Mouse (Mus musculus): ENCODE results near the gene Olfr827. TPM values are rescaled to one million over a fixed set of nuclear protein-coding genes. Genes with fewer than 3 reads are reported as not detected.

Gene Olfr827
- polyA plus RNA-seq, 2 experiments, result not detected

- Histone ChIP-seq H3K4me3 (replicated peaks; ENCODE audit: low read length) (no peak overlapping the region), H3K9me3 (ENCODE audit: control insufficient read depth, low read length) (no peaks in the 10 kb centered on the region), H3K9ac (ENCODE audit: low read depth, low read length, severe bottlenecking) (no peak overlapping the region), H3K27ac (replicated peaks; ENCODE audit: low read depth, low read length) (no peak overlapping the region), H3K27me3 (ENCODE audit: control insufficient read depth, insufficient read depth, low read length) (no peaks in the 10 kb centered on the region), H3K4me1 (ENCODE audit: control insufficient read depth, insufficient read depth, low read length) (no peaks in the 10 kb centered on the region), H3K36me3 (ENCODE audit: control insufficient read depth, insufficient read depth, low read length) (no peaks in the 10 kb centered on the region), H3K4me2 (replicated peaks; ENCODE audit: low read depth, low read length, severe bottlenecking) (no peak overlapping the region)
- no peak for TF ChIP-seq POLR2A (IDR thresholded peaks at IDR 0.05; ENCODE audit: borderline replicate concordance, extremely low read depth, insufficient read depth, insufficient read length)
- no peak for DNase-seq (ENCODE audit: low spot score)
- WGBS, result 60% methylated on average over 1 of the region's 1 CpGs
- no peak for ATAC-seq (ENCODE audit: low FRiP score, low read depth)
Observed at GRCm38 (mm10) chr10:130234576-130234975, 20.4 kb upstream of the Olfr827 start.

- H3K27me3 ChIP-seq (ENCODE audit: control insufficient read depth, insufficient read depth, low read length), result no peaks in the 10 kb centered on the region
- WGBS, result 64% methylated on average over 1 of the region's 1 CpGs
- no peak for DNase-seq (ENCODE audit: low spot score)
- no peaks in the 10 kb centered on the region for H3K4me1 ChIP-seq (ENCODE audit: control insufficient read depth, insufficient read depth, low read length)
- ATAC-seq (ENCODE audit: low FRiP score, low read depth), result no peak
- no peak overlapping the region for H3K27ac ChIP-seq (replicated peaks; ENCODE audit: low read depth, low read length)
- TF ChIP-seq POLR2A (IDR thresholded peaks at IDR 0.05; ENCODE audit: borderline replicate concordance, extremely low read depth, insufficient read depth, insufficient read length), result no peak
- H3K9me3 ChIP-seq (ENCODE audit: control insufficient read depth, low read length), result no peaks in the 10 kb centered on the region
- no peak overlapping the region for H3K9ac ChIP-seq (ENCODE audit: low read depth, low read length, severe bottlenecking)
- no peak overlapping the region for H3K4me3 ChIP-seq (replicated peaks; ENCODE audit: low read length)
- no peaks in the 10 kb centered on the region for H3K36me3 ChIP-seq (ENCODE audit: control insufficient read depth, insufficient read depth, low read length)
- no peak overlapping the region for H3K4me2 ChIP-seq (replicated peaks; ENCODE audit: low read depth, low read length, severe bottlenecking)
Observed at GRCm38 (mm10) chr10:130232117-130232516, 17.9 kb upstream of the Olfr827 start.

- Histone ChIP-seq H3K27ac (replicated peaks; ENCODE audit: low read depth, low read length) (no peak overlapping the region), H3K36me3 (ENCODE audit: control insufficient read depth, insufficient read depth, low read length) (no peaks in the 10 kb centered on the region), H3K27me3 (ENCODE audit: control insufficient read depth, insufficient read depth, low read length) (no peaks in the 10 kb centered on the region), H3K4me3 (replicated peaks; ENCODE audit: low read length) (no peak overlapping the region), H3K9me3 (ENCODE audit: control insufficient read depth, low read length) (no peaks in the 10 kb centered on the region), H3K4me2 (replicated peaks; ENCODE audit: low read depth, low read length, severe bottlenecking) (no peak overlapping the region), H3K9ac (ENCODE audit: low read depth, low read length, severe bottlenecking) (no peak overlapping the region), H3K4me1 (ENCODE audit: control insufficient read depth, insufficient read depth, low read length) (no peaks in the 10 kb centered on the region)
- ATAC-seq (ENCODE audit: low FRiP score, low read depth) (no peak), DNase-seq (ENCODE audit: low spot score) (no peak)
- 78% methylated on average over 5 of the region's 5 CpGs for WGBS
- no peak for TF ChIP-seq POLR2A (IDR thresholded peaks at IDR 0.05; ENCODE audit: borderline replicate concordance, extremely low read depth, insufficient read depth, insufficient read length)
Observed at GRCm38 (mm10) chr10:130229584-130229983, 15.4 kb upstream of the Olfr827 start.

DNA sequence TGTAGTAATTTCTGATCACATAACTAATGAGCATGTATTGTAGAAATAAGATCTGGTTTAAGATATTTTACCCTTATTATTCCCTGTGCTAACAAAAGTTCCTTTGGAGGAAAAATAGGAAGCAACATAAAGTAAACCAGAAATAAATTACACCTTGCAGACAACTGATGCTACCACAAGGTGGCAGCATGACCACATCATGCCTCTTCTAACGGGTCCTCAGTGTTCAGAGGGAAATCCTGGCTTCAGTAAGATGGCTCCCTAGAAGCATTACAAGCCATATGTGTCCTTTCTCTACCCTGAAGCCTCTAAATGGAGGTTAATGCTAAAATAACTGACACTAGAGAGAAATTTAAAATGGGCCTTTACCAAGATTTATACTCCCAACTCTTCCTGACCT is 14.0 kb upstream of the Olfr827 start:
- no peak overlapping the region for H3K9ac ChIP-seq (ENCODE audit: low read depth, low read length, severe bottlenecking)
- H3K27ac ChIP-seq (replicated peaks; ENCODE audit: low read depth, low read length), result no peak overlapping the region
- no peaks in the 10 kb centered on the region for H3K27me3 ChIP-seq (ENCODE audit: control insufficient read depth, insufficient read depth, low read length)
- H3K9me3 ChIP-seq (ENCODE audit: control insufficient read depth, low read length), result no peaks in the 10 kb centered on the region
- H3K4me1 ChIP-seq (ENCODE audit: control insufficient read depth, insufficient read depth, low read length), result no peaks in the 10 kb centered on the region
- DNase-seq (ENCODE audit: low spot score) (peak; percentile 55), ATAC-seq (ENCODE audit: low FRiP score, low read depth) (peak; percentile 65; the same call in 1 of the 2 replicates)
- no peak overlapping the region for H3K4me2 ChIP-seq (replicated peaks; ENCODE audit: low read depth, low read length, severe bottlenecking)
- H3K36me3 ChIP-seq (ENCODE audit: control insufficient read depth, insufficient read depth, low read length), result no peaks in the 10 kb centered on the region
- TF ChIP-seq POLR2A (IDR thresholded peaks at IDR 0.05; ENCODE audit: borderline replicate concordance, extremely low read depth, insufficient read depth, insufficient read length), result no peak
- no peak overlapping the region for H3K4me3 ChIP-seq (replicated peaks; ENCODE audit: low read length)
- 0% methylated on average over 1 of the region's 1 CpGs for WGBS

GRCm38 (mm10) chr10:130225034-130225433 is 10.8 kb upstream of the Olfr827 start:
- H3K4me2 ChIP-seq (replicated peaks; ENCODE audit: low read depth, low read length, severe bottlenecking), result no peak overlapping the region
- H3K27ac ChIP-seq (replicated peaks; ENCODE audit: low read depth, low read length), result no peak overlapping the region
- ATAC-seq (ENCODE audit: low FRiP score, low read depth), result no peak
- DNase-seq (ENCODE audit: low spot score), result no peak
- H3K4me3 ChIP-seq (replicated peaks; ENCODE audit: low read length), result no peak overlapping the region
- no peaks in the 10 kb centered on the region for H3K27me3 ChIP-seq (ENCODE audit: control insufficient read depth, insufficient read depth, low read length)
- no peaks in the 10 kb centered on the region for H3K9me3 ChIP-seq (ENCODE audit: control insufficient read depth, low read length)
- H3K4me1 ChIP-seq (ENCODE audit: control insufficient read depth, insufficient read depth, low read length), result no peaks in the 10 kb centered on the region
- 62% methylated on average over 3 of the region's 3 CpGs for WGBS
- no peak for TF ChIP-seq POLR2A (IDR thresholded peaks at IDR 0.05; ENCODE audit: borderline replicate concordance, extremely low read depth, insufficient read depth, insufficient read length)
- H3K9ac ChIP-seq (ENCODE audit: low read depth, low read length, severe bottlenecking), result no peak overlapping the region
- no peaks in the 10 kb centered on the region for H3K36me3 ChIP-seq (ENCODE audit: control insufficient read depth, insufficient read depth, low read length)

- no peak for DNase-seq (ENCODE audit: low spot score)
- ATAC-seq (ENCODE audit: low FRiP score, low read depth), result no peak
- Histone ChIP-seq H3K4me2 (replicated peaks; ENCODE audit: low read depth, low read length, severe bottlenecking) (no peak within 1 kb of the TSS), H3K4me3 (replicated peaks; ENCODE audit: low read length) (no peak within 1 kb of the TSS), H3K9ac (ENCODE audit: low read depth, low read length, severe bottlenecking) (no peak within 1 kb of the TSS), H3K36me3 (ENCODE audit: control insufficient read depth, insufficient read depth, low read length) (no peaks in the 10 kb centered on the region), H3K9me3 (ENCODE audit: control insufficient read depth, low read length) (no peaks in the 10 kb centered on the region), H3K27me3 (ENCODE audit: control insufficient read depth, insufficient read depth, low read length) (no peaks in the 10 kb centered on the region), H3K4me1 (ENCODE audit: control insufficient read depth, insufficient read depth, low read length) (no peaks in the 10 kb centered on the region), H3K27ac (replicated peaks; ENCODE audit: low read depth, low read length) (no peak within 1 kb of the TSS)
- no peak for TF ChIP-seq POLR2A (IDR thresholded peaks at IDR 0.05; ENCODE audit: borderline replicate concordance, extremely low read depth, insufficient read depth, insufficient read length)
- 67% methylated on average over 1 of the region's 1 CpGs for WGBS
Observed at GRCm38 (mm10) chr10:130184086-130184485, 30.1 kb downstream of the Olfr827 start, which contains the start of gene Olfr826. Gene Olfr826 (minus strand): TSS chr10:130184186.

All from limb, embryonic 14.5 days (tissue).